Mouse (Mus musculus) ES-CJ7 (cell line): ENCODE measurements around the gene Ppp1r2.
A peak's percentile ranks its signal among the peaks of the same experiment; 100 is the strongest.

Experiments used
- DNase-seq: peaks from one replicate; pipeline ENCODE4 v3.0.0; 2011; ENCODE audit warnings: low read depth, low spot score

The Ppp1r2 gene

GRCm38 (mm10) chr16:31290751-31291365, 15.8 kb upstream of the Ppp1r2 start:
- DNase-seq = no peak

GRCm38 (mm10) chr16:31290281-31290680, 15.2 kb upstream of the Ppp1r2 start:
- no peak for DNase-seq

GRCm38 (mm10) chr16:31287712-31288111, 12.6 kb upstream of the Ppp1r2 start:
- DNase-seq = no peak

- no peak for DNase-seq
These were observed 11.9 kb upstream of the Ppp1r2 start for GRCm38 (mm10) chr16:31286801-31287488.

- DNase-seq = no peak
These were observed 6.9 kb upstream of the Ppp1r2 start for GRCm38 (mm10) chr16:31281981-31282380.

- no peak for DNase-seq
These were observed 5.1 kb upstream of the Ppp1r2 start for GRCm38 (mm10) chr16:31280176-31280575.

- no peak for DNase-seq
These were observed 3.5 kb upstream of the Ppp1r2 start for GRCm38 (mm10) chr16:31278581-31278980.

GRCm38 (mm10) chr16:31278081-31278480, 3.0 kb upstream of the Ppp1r2 start:
- no peak for DNase-seq

- no peak for DNase-seq
These were observed 1.9 kb upstream of the Ppp1r2 start for GRCm38 (mm10) chr16:31276962-31277361.

- no peak for DNase-seq
These were observed 1.5 kb upstream of the Ppp1r2 start for GRCm38 (mm10) chr16:31276539-31276938.

GRCm38 (mm10) chr16:31274084-31274483, 993 bp downstream of the Ppp1r2 start:
- DNase-seq = no peak

GRCm38 (mm10) chr16:31266692-31267091, 8.4 kb downstream of the Ppp1r2 start:
- no peak for DNase-seq

GRCm38 (mm10) chr16:31256151-31256550, 18.9 kb downstream of the Ppp1r2 start:
- peak; percentile 27 for DNase-seq

- no peak for DNase-seq
These were observed 19.4 kb downstream of the Ppp1r2 start for GRCm38 (mm10) chr16:31255685-31256084.

- DNase-seq = no peak
These were observed 25.7 kb downstream of the Ppp1r2 start for GRCm38 (mm10) chr16:31249401-31249800.

- DNase-seq = no peak
These were observed 26.4 kb downstream of the Ppp1r2 start for GRCm38 (mm10) chr16:31248717-31249116.

- no peak for DNase-seq
These were observed 27.6 kb downstream of the Ppp1r2 start for GRCm38 (mm10) chr16:31247442-31247841.

GRCm38 (mm10) chr16:31244053-31244452, 31.0 kb downstream of the Ppp1r2 start:
- no peak for DNase-seq

GRCm38 (mm10) chr16:31241433-31241832, 33.6 kb downstream of the Ppp1r2 start:
- DNase-seq = no peak

- DNase-seq = no peak
These were observed 34.5 kb downstream of the Ppp1r2 start for GRCm38 (mm10) chr16:31240569-31240968.

GRCm38 (mm10) chr16:31238281-31238680, 36.8 kb downstream of the Ppp1r2 start:
- no peak for DNase-seq

- DNase-seq = peak; percentile 48
These were observed 39.4 kb downstream of the Ppp1r2 start for GRCm38 (mm10) chr16:31235457-31236310.
